ENCODE assay signal across 8 mouse cellular contexts in the genomic region with DNA sequence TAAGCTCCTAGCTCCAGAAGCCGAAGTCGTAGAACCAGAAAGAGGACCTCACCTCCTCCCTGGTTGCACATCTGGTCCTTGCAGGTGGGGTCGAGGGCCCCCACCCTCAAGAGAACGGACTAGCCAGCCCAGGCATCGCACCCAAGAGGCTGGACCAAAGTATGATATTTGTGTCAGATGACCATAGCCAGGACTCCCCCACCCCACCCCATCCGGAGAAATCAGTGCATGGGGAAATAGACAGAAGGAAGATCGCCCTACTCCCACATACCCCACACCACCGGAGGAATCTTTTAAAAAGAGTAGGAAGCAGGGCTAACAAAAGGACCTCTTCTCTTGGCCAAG. TPM values are rescaled to one million over a fixed set of nuclear protein-coding genes. Genes with fewer than 3 reads are reported as not detected.
DNase-seq lines count a peak whose midpoint lies in the region; ATAC-seq lines count a peak whose summit lies in the region.

No protein-coding gene starts in this region.

- H3K27ac ChIP-seq in kidney, embryonic 15.5 days = no peak overlapping the region
- H3K27ac ChIP-seq in embryonic facial prominence, embryonic 11.5 days (replicated peaks; ENCODE audit: low read depth, low read length) = no peak overlapping the region
- H3K27ac ChIP-seq in hindbrain, embryonic 15.5 days (replicated peaks) = no peak overlapping the region
- H3K27ac ChIP-seq in midbrain, embryonic 16.5 days (ENCODE audit: low read length) = no peak overlapping the region

- H3K27me3 ChIP-seq in kidney, embryonic 15.5 days = peaks cover 75% of the 10 kb centered on the region
- peaks cover 49% of the 10 kb centered on the region for H3K27me3 ChIP-seq in embryonic facial prominence, embryonic 11.5 days (ENCODE audit: control insufficient read depth, insufficient read depth, low read length)
- H3K27me3 ChIP-seq in hindbrain, embryonic 15.5 days = peaks cover 45% of the 10 kb centered on the region
- H3K27me3 ChIP-seq in midbrain, embryonic 16.5 days (ENCODE audit: control insufficient read depth, insufficient read depth, low read depth, low read length) = peaks cover 44% of the 10 kb centered on the region

- H3K36me3 ChIP-seq in kidney, embryonic 15.5 days = no peaks in the 10 kb centered on the region
- H3K36me3 ChIP-seq in embryonic facial prominence, embryonic 11.5 days (replicated peaks; ENCODE audit: control insufficient read depth, insufficient read depth, low read depth, low read length) = no peaks in the 10 kb centered on the region
- no peaks in the 10 kb centered on the region for H3K36me3 ChIP-seq in hindbrain, embryonic 15.5 days
- H3K36me3 ChIP-seq in midbrain, embryonic 16.5 days (ENCODE audit: control insufficient read depth, insufficient read depth, low read length) = no peaks in the 10 kb centered on the region

- no peak for DNase-seq in kidney, adult 18-20 months
- DNase-seq in embryonic facial prominence, embryonic 11.5 days (ENCODE audit: low spot score) = no peak
- no peak for DNase-seq in embryo, embryonic 9.5 days (ENCODE audit: extremely low spot score)
- DNase-seq in testis, postnatal 14 days (ENCODE audit: low spot score) = no peak
- DNase-seq in Muller cell, postnatal 12 days (ENCODE audit: inconsistent ontology term) = no peak

- no peak overlapping the region for H3K9ac ChIP-seq in kidney, embryonic 15.5 days
- H3K9ac ChIP-seq in embryonic facial prominence, embryonic 11.5 days (replicated peaks; ENCODE audit: low read length) = peak overlapping the region; percentile 57; the same call in 1 of the 2 replicates
- peak overlapping the region; percentile 53; the same call in 1 of the 2 replicates for H3K9ac ChIP-seq in hindbrain, embryonic 15.5 days
- peak overlapping the region; percentile 56 for H3K9ac ChIP-seq in midbrain, embryonic 16.5 days (ENCODE audit: low read depth, low read length)

- H3K4me1 ChIP-seq in kidney, embryonic 15.5 days = peaks cover 28% of the 10 kb centered on the region
- H3K4me1 ChIP-seq in embryonic facial prominence, embryonic 11.5 days (ENCODE audit: control insufficient read depth, insufficient read depth, low read length) = peaks cover 3% of the 10 kb centered on the region
- H3K4me1 ChIP-seq in hindbrain, embryonic 15.5 days (replicated peaks) = peaks cover 23% of the 10 kb centered on the region
- peaks cover 10% of the 10 kb centered on the region for H3K4me1 ChIP-seq in midbrain, embryonic 16.5 days (ENCODE audit: control insufficient read depth, insufficient read depth, low read length)

- no peaks in the 10 kb centered on the region for H3K9me3 ChIP-seq in kidney, embryonic 15.5 days (replicated peaks)
- H3K9me3 ChIP-seq in embryonic facial prominence, embryonic 11.5 days (replicated peaks; ENCODE audit: control insufficient read depth, low read length) = no peaks in the 10 kb centered on the region
- H3K9me3 ChIP-seq in hindbrain, embryonic 15.5 days = no peaks in the 10 kb centered on the region
- no peaks in the 10 kb centered on the region for H3K9me3 ChIP-seq in midbrain, embryonic 16.5 days (replicated peaks; ENCODE audit: control insufficient read depth, low read length, poor library complexity, severe bottlenecking)

- peak overlapping the region; percentile 99 for H3K4me2 ChIP-seq in kidney, embryonic 15.5 days
- peak overlapping the region; percentile 99 for H3K4me2 ChIP-seq in embryonic facial prominence, embryonic 11.5 days (ENCODE audit: low read depth, low read length)
- H3K4me2 ChIP-seq in hindbrain, embryonic 15.5 days = peak overlapping the region; percentile 100
- H3K4me2 ChIP-seq in midbrain, embryonic 16.5 days (ENCODE audit: low read length) = peak overlapping the region; percentile 70

- peak overlapping the region; percentile 60; the same call in 1 of the 2 replicates for H3K4me3 ChIP-seq in kidney, embryonic 15.5 days (replicated peaks)
- no peak overlapping the region; the same call in 1 of the 2 replicates for H3K4me3 ChIP-seq in embryonic facial prominence, embryonic 11.5 days (ENCODE audit: low read depth, low read length)
- peak overlapping the region; percentile 60 for H3K4me3 ChIP-seq in hindbrain, embryonic 15.5 days
- H3K4me3 ChIP-seq in midbrain, embryonic 16.5 days (ENCODE audit: low read depth, low read length) = peak overlapping the region; percentile 51

- ATAC-seq in kidney, embryonic 15.5 days (replicated peaks; ENCODE audit: low FRiP score) = no peak
- ATAC-seq in embryonic facial prominence, embryonic 11.5 days (replicated peaks; ENCODE audit: insufficient number of reproducible peaks, low FRiP score, low TSS enrichment, low read depth) = no peak
- ATAC-seq in hindbrain, embryonic 15.5 days (ENCODE audit: low FRiP score, low read depth) = no peak
- ATAC-seq in midbrain, embryonic 16.5 days = no peak

- WGBS in kidney, embryonic 15.5 days = 38% methylated on average over 8 of the region's 8 CpGs
- 42% methylated on average over 8 of the region's 8 CpGs for WGBS in embryonic facial prominence, embryonic 11.5 days
- 51% methylated on average over 8 of the region's 8 CpGs for WGBS in hindbrain, embryonic 15.5 days
- whole genome bisulfite sequencing in midbrain, embryonic 16.5 days = 49% methylated on average over 8 of the region's 8 CpGs

RNA-seq across cellular contexts. Expression of gene Coro6, which starts 0.9 kb away (rescaled TPM):
- polyA plus RNA-seq in kidney, embryonic 15.5 days (2015; fragmentation: Nextera tagmentation; extraction: Ambion mirVana) = 0.48 and 0.59 TPM in 2 replicates
- 0.25 and 0.43 TPM in 2 replicates for polyA plus RNA-seq in embryonic facial prominence, embryonic 11.5 days (2014; fragmentation: Nextera tagmentation; extraction: Ambion mirVana)
- polyA plus RNA-seq in hindbrain, embryonic 15.5 days (2015; fragmentation: Nextera tagmentation; extraction: Ambion mirVana) = 0.99 and 1.0 TPM in 2 replicates
- 0.19 and 0.39 TPM in 2 replicates for polyA plus RNA-seq in midbrain, embryonic 16.5 days (2015; fragmentation: Nextera tagmentation; extraction: Ambion mirVana)

RNA-seq across cellular contexts. Expression of gene Ankrd13b, which starts 26.4 kb away (rescaled TPM):
- 5.3 and 6.9 TPM in 2 replicates for polyA plus RNA-seq in kidney, embryonic 15.5 days (2015; fragmentation: Nextera tagmentation; extraction: Ambion mirVana)
- polyA plus RNA-seq in embryonic facial prominence, embryonic 11.5 days (2014; fragmentation: Nextera tagmentation; extraction: Ambion mirVana) = 7.9 and 8.5 TPM in 2 replicates
- polyA plus RNA-seq in hindbrain, embryonic 15.5 days (2015; fragmentation: Nextera tagmentation; extraction: Ambion mirVana) = 36.6 and 50.7 TPM in 2 replicates
- 31.9 and 33.7 TPM in 2 replicates for polyA plus RNA-seq in midbrain, embryonic 16.5 days (2015; fragmentation: Nextera tagmentation; extraction: Ambion mirVana)

RNA-seq across cellular contexts. Expression of gene Git1, which starts 30.3 kb away (rescaled TPM):
- polyA plus RNA-seq in kidney, embryonic 15.5 days (2015; fragmentation: Nextera tagmentation; extraction: Ambion mirVana) = 9.7 and 12.6 TPM in 2 replicates
- polyA plus RNA-seq in embryonic facial prominence, embryonic 11.5 days (2014; fragmentation: Nextera tagmentation; extraction: Ambion mirVana) = 11.9 and 12.4 TPM in 2 replicates
- 16.4 and 18.1 TPM in 2 replicates for polyA plus RNA-seq in hindbrain, embryonic 15.5 days (2015; fragmentation: Nextera tagmentation; extraction: Ambion mirVana)
- 15.9 and 17.3 TPM in 2 replicates for polyA plus RNA-seq in midbrain, embryonic 16.5 days (2015; fragmentation: Nextera tagmentation; extraction: Ambion mirVana)

RNA-seq across cellular contexts. Expression of gene Abhd15, which starts 51.8 kb away (rescaled TPM):
- 1.9 TPM in 2 replicates for polyA plus RNA-seq in kidney, embryonic 15.5 days (2015; fragmentation: Nextera tagmentation; extraction: Ambion mirVana)
- polyA plus RNA-seq in embryonic facial prominence, embryonic 11.5 days (2014; fragmentation: Nextera tagmentation; extraction: Ambion mirVana) = 1.9 and 2.8 TPM in 2 replicates
- 2.7 TPM in 2 replicates for polyA plus RNA-seq in hindbrain, embryonic 15.5 days (2015; fragmentation: Nextera tagmentation; extraction: Ambion mirVana)
- polyA plus RNA-seq in midbrain, embryonic 16.5 days (2015; fragmentation: Nextera tagmentation; extraction: Ambion mirVana) = 2.4 and 3.1 TPM in 2 replicates

RNA-seq across cellular contexts. Expression of gene Trp53i13, which starts 52.7 kb away (rescaled TPM):
- polyA plus RNA-seq in kidney, embryonic 15.5 days (2015; fragmentation: Nextera tagmentation; extraction: Ambion mirVana) = 34.8 and 41.2 TPM in 2 replicates
- polyA plus RNA-seq in embryonic facial prominence, embryonic 11.5 days (2014; fragmentation: Nextera tagmentation; extraction: Ambion mirVana) = 31.0 and 35.5 TPM in 2 replicates
- polyA plus RNA-seq in hindbrain, embryonic 15.5 days (2015; fragmentation: Nextera tagmentation; extraction: Ambion mirVana) = 16.8 and 19.6 TPM in 2 replicates
- polyA plus RNA-seq in midbrain, embryonic 16.5 days (2015; fragmentation: Nextera tagmentation; extraction: Ambion mirVana) = 10.5 and 12.6 TPM in 2 replicates
